Mouse (Mus musculus) heart, adult 2 months (tissue): ENCODE measurements around the gene Gsg1.

ENCODE experiments used
- CTCF ChIP-seq: fragments of 200-600 bp; IDR thresholded peaks from 2 replicates; pipeline ENCODE4 v1.8.1; 2022; ENCODE audit warnings: antibody characterized with exemption, mild to moderate bottlenecking, moderate library complexity
- EP300 ChIP-seq: fragments of 200-500 bp; IDR thresholded peaks from 2 replicates; pipeline ENCODE4 v1.6.1; 2011; ENCODE audit warnings: low read depth, low read length, control low read depth; ENCODE audit not compliant: insufficient read depth
- POLR2A ChIP-seq: fragments of 200-500 bp; IDR thresholded peaks from 2 replicates; pipeline ENCODE4 v1.6.1; 2011; ENCODE audit warnings: mild to moderate bottlenecking, low read depth, low read length, control low read depth; ENCODE audit not compliant: insufficient read depth

GRCm38 (mm10) chr6:135197446-135197845 lies 56.7 kb downstream of the Gsg1 start:
- no peak for TF ChIP-seq CTCF
- no peak for TF ChIP-seq POLR2A
- TF ChIP-seq EP300, result no peak
